Mouse (Mus musculus) small intestine, adult 2 months (tissue): ENCODE measurements around the gene Tmem125.

Source experiments
- CTCF ChIP-seq: fragments of 200-500 bp; IDR thresholded peaks from 2 replicates; pipeline ENCODE4 v1.5.1; 2012; ENCODE audit warnings: low read depth, mild to moderate bottlenecking, control low read depth, inconsistent platforms, low read length, moderate library complexity, mixed read lengths; ENCODE audit not compliant: insufficient replicate concordance, insufficient read length; ENCODE audit errors: extremely low read depth
- POLR2A ChIP-seq: fragments of 200-500 bp; IDR thresholded peaks from 2 replicates; pipeline ENCODE4 v1.6.1; 2012; ENCODE audit warnings: low read depth, mild to moderate bottlenecking, control low read depth, inconsistent platforms, low read length, moderate library complexity

GRCm38 (mm10) chr4:118526408-118527334 is 17.2 kb downstream of the Tmem125 start, which contains the start of gene 2610528J11Rik:
- TF ChIP-seq CTCF, result no peak
- peak; percentile 53; the same call in 1 of the 2 replicates for TF ChIP-seq POLR2A
